Mouse (Mus musculus) ovary, postnatal 10 days (tissue): ENCODE measurements at regions not wholly inside any gene's neighbourhood (a gene's known extent, or its start where the extent isn't known, plus 50 kb on each side); places are given as distances from the start of the nearest gene placed in this dataset.

ENCODE experiments used
- DNase-seq: peaks from one replicate; pipeline ENCODE4 v3.0.0; 2022; ENCODE audit warnings: low spot score

DNA sequence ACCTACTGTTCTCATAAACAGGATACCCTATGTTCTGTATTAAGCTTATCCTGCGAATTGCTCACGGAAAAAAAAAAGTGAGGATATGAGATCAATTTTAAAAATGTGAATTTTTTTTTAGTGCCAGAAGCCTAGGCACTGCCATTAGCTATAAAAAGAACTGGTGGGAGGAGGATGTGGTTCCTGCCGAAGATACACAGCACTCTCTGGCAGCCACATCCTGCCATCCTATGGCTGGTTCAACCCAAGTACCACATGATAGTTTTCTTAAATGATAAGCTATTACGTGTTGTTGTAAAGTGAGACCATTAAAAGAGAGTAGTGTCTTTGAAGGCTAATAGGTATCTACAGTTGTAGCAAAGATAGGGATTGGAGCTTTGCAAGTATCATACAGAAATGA lies 58.2 kb upstream of the Ppp3ca start:
- DNase-seq = no peak

DNA sequence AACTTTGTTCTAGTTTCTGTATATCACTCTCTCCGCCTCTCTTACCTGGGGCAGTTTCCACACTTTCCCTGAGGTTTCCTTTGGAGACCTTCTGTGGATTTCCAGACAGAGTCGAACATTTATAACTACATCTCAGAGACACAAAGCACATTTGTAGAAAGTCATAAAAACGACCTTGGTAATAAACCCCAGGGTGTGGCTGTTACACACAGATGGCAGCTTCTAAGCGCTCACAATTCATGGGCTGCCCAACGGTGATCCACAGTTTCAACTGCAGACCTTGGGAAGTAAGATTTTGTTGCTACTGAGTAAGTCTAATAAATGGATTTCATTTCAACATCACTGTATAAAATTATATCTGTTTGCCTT lies 59.4 kb upstream of the Ppp3ca start:
- no peak for DNase-seq

DNA sequence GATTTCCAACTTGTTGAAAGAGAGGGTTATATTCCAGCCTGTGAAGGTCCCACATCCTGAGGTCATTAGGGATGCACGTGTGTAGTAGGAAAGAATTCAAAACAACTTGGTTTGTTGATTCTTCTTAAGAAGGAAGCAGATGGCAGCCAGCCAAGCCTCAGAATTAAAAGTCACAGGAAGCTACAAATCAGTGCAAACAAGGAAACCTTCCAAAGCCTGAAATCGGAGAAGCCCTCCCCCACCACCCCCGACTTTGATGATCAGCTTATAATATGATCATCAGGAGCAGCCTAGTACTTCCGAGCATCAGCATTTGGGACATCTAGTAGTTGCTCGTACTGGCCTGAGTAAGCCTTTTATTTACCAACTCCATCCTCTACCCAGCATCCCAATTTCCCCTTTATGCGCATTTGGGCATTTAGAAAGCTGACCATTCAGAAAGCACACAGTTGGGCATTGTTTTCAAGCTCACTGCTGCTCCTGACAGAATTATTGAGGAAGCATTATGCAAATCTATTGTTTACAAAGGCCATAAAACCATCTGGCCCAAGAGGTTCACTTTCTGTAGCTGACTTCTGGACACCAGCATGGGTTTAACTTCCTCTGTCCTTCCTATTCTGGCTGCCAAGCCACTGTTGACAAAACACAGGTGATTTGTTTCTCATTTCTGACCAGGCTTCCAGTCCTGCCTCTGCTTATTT lies 59.9 kb upstream of the Ppp3ca start:
- DNase-seq = peak; percentile 1

DNA sequence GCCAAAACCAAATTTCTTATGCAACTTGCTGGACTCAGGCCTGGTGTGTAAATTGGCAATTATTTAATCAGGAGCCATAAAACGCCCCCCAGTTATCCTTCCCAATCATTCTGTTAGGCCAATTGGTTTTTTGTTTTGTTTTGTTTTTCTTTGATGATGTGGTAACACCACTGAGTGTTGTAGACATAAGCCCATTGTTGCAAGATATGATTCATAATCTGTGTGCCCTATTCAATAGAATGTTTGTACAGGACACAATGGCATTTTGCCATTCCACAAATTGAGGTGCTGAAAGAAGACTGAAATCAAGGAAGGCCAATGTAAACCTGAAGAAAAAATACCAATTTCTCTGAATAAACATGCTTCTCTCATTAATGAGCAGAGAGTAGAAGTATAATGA lies 68.2 kb upstream of the Ppp3ca start:
- DNase-seq = no peak

DNA sequence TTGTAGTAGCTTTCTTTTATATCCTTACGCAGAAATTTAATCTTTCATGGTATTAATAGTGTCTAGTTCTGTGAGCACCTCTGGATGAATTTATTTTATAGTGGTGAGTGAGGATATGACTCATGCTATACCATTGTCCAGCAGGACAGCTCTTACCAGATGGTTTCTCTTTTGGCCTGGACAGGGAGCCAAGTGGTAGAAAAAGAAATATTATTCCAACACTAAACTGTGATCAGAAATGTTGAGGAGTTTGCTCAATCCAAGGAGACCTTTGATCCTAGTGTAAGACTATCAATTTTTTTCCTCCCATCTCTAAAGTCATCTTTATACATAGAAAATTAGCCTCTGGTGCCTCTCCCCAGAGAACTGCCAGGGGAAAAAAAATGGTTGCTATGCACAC lies 86.0 kb upstream of the Ppp3ca start:
- DNase-seq = no peak

DNA sequence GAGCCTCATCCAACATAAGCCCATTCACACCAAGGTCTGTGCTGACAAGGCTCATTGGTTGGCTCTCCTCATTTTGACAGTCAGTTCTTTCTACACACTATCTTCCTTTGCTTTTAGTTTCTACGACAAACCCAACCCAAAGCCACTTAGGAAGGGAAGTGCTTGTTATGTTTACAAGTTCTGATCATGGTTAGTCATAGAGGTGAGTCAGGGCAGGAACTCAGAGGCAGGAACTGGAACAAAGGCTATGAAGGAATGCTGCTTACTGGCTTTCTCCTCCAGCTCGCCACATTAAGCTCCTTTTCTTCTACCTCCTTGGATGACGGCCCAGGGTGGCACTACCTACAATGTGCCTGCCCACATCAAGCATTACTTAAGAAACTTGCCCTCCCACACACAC lies 91.9 kb upstream of the Ppp3ca start:
- DNase-seq = no peak

DNA sequence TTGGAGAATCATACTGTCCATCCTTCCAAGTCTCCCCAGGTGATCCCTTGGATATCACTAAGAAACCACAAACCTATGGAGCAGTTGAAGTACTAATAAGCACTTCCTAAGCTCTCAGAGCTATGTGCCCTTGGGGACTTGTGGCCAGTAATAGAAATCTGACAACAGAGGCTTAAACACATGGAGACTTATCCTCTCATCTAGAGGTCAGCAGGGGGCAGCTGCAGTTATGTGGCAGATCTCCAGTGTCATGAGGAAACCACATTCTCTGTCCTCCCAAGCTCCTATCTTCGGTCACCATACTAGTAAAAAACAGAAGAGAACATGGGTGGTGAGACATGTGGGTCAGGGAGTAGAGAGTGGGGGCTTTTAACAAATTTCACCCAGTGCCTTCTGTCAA lies 99.4 kb upstream of the Ppp3ca start:
- DNase-seq = no peak

DNA sequence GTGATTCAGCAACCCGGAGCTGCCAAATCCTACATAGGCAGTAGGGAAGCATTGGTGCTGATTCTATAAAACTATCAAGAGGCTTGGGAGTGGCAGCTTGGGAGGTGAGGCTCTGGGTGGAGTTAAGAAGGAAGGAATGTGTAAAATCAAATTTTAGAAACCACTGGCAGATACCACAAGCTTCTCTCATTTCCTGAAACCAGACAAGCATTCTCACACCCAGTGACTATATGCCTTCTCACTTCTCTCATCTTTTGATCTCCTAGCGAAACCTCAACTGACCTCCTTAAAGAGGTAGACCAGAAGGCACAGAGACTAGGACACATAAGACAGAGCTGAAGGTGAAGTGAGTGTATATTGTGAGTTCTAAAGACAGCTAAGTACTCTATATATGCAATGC lies 113.4 kb upstream of the Ppp3ca start:
- DNase-seq = no peak

DNA sequence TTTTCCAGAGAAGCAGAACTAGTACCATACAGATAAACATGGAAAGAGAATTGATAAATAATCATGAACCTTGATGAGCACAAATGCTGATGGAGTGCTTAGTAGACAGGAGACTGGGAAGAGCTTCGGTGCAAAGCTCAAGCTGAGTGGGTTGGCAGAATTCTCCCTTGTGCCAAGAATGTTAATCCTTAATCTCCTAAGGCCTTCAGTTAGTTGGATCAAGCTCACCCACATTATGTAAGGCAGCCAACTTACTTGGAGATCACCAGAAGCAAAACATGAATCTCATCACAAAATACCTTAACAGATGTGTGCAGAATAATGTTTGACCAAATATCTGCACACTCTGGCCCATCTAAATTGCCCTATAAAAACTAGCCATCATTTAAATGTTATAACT lies 120.5 kb upstream of the Ppp3ca start:
- DNase-seq = no peak

DNA sequence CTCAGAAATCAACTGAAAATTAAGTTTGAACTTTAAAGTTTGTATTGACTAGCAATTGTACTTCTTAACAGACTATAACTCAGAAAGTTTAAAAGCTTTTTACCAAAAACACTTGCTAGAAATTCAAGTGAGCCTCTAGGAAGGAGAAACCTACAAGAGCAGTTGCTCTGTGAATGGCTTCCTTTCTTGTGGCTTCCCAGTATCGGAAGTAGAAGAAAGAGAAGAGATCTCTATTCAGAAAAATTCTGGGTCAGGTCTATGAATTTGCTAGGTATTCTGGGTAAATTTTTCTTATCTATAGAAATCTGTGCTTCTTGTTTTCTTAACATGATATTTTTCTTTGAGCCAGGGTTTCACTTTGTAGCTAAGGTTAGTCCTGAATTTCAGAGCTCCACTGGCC lies 138.3 kb upstream of the Ppp3ca start:
- no peak for DNase-seq

DNA sequence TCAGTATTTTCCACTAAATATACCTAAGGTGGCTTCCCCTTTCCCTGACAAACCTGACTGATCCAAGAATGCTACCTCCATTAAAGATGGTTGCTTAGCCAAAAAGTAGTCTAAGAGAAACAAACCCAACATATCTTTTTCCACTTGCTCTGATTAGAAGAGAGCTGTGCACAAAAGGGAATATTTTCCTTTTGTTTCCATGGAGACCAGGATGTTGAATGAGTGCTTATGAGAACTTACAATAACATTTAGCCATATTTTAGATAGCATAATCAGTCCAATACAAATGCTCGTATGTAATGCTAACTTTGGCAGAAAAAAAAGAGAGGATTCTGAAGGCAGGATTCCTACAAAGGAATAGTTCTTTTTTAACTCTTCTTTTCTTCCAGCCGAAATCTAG lies 161.3 kb upstream of the Ppp3ca start:
- no peak for DNase-seq

DNA sequence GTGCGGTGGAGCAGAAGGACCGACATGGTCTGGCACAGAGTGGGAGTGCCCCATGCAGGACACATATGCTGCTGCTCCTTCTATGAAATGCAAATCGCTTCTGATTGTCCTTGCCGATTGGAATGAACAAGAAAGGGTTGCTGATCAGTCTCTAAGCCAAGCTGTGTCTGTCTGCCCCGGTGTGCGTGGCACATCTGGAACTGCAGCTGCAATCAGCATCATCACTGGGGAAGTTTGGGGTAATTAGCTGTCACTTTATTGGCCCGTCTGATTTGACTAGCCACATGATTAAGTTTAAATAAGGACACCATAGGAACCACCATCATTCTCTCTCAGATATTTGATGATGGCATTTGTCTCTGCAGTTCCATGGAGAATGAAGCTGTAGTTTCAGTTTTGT lies 162.9 kb upstream of the Ppp3ca start:
- no peak for DNase-seq

DNA sequence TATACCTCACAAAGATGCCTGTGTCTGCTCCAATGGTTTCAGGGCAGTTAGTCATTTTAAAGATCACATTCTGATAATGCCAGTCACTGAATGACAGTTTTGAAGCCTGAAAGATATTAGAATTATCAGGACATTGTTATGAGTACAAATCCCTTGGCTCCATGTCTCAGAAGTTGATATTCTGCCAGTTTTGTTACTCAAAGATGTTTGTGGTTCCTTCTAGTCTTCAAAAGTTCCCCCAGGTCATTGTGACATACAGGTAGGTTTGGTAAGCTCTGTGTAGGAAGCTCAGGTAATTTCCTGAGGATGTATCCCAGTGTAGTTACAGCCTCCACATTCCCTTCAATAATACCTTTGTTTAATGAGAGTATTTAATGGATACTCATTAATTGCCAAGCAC lies 169.0 kb upstream of the Bank1 start:
- no peak for DNase-seq

DNA sequence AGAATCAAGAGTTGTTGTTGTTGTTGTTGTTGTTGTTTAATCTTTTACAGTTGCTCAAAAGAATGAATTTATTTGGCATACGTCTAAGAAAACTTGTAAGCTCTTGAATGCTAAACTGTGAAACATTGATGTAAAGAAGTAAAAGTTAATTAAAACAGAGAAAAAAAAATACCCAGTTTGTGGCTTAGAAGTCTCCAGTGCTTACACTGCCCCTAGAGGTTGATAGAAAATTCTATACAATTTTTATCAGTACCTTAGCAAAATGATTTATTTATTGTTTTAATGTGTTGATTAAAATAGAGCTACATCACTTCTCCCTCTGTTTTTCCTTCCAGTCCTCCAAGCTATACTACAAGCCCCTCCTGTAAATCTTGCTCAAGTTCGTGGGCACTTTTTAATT lies 165.8 kb upstream of the Bank1 start:
- no peak for DNase-seq

DNA sequence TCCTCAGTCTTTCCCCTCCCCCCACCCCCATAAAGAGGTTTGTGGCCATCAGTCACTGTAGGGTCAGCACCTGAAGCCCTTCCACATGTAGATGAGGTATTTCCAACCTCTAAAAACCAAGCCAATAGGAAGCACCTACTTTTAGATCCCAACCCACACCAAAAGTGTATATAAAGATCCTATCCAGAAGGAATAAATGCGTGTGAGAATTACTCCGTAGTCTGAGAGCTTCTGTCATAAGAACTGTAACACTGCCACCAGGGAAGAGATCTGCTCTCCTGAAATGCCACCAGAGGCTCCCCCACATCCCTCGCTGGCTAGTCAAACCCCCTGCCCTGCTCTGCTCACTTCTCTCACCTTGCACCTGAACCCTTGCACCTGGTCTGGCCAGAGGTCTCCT lies 145.8 kb upstream of the Bank1 start:
- no peak for DNase-seq

DNA sequence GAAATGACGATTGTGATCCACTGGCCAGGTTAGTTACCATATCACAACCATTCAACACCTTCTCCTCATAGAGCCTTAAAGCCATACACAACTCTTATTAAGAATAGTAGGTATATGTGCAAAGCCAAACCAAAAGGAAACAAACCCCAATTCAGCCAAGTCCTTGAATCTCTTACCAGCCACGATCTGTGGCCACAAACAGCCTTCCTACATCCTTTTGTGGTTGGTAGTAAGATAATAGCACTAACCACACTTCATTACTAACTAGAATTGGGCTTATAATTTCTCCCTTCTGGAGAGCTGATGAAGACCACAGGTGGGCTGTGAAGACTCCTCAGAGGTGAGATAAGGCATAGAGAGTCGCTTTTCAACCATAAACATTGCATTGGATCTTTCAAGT lies 136.9 kb upstream of the Bank1 start:
- no peak for DNase-seq

DNA sequence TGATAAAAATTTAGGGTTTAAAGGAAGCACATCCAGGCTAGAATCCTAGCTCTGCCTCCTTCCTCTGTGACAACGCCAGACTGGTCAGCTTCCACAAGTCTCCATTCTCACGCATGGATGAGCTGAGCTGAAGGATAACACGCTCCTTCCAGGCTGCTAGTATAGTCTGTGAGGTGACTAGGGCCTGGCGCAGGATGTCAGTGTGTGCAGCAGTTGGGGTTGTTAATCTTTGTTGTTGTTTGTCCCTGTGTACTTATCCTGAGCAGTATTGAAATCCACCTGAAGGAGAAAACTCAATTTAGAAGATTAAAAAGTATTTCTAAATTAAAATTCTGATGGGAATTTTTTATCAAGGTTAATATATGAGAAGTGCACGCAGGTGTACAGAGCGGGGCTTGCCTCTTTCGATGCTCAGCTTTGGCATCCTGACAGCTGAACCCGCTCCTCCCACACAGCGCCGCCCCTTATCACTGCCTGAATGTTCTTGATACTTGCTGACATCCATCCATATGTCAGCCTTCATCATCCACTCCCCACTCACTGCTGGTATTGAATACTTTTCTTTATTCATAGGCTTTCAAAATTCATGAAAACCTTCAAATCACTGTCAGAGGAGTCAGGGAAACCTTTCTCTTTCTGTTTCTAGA lies 130.7 kb upstream of the Bank1 start:
- no peak for DNase-seq

DNA sequence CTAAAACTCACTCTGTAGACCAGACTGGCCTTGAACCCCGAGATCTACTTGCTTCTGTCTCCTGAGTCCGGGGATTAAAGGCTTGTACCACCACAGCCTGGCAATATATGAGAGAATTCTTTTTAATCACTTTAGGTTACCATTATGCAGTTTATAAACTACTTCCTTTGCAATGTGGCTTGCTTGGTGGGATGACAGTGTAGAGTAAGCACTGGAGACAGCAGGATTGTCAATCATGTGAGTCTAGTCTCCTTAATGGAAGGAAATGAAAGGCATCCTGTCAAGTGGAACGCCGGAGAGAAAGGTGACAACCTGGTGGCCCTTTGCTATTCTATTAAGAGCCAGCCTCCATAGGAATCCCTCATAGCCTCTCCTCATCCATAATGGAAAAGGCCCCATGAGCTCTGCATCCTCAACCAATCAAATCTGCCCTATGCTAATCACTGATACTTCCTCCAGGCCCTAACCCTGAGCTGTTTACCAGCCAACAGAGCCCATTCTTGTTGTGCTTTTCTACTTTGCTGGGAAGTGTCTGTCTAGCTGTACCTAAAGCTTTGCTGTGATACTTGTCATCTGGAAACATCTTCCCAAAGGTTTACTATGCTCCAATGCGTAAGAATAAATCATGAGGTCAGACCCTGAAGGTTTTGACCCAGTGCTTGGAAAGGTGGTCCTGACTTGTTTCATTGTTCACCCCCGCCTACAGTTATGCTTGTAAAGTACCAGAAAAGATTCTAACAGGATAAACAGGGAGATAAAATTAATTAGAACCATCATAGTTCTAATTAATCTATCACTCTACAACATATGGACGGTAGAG lies 130.0 kb upstream of the Bank1 start:
- DNase-seq = no peak

DNA sequence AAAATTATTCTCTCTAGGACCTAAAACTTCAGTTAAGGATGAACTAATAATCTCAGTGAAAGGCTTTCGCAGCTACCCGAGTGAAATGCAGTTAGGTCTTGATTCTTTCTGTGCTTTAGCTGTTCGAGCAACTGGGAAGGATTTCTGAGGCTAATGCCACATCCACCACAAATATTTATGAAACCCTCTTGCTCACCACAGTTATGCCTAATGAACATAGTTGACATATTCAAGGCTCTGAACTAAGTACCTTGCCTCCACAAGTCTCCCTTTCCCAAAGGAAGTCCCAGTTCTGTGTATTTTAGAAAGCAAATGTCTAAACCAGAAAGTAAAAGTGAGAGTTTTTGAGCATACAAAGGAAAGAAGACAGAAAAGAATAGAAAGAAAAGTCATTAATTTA lies 129.1 kb upstream of the Bank1 start:
- DNase-seq = no peak

DNA sequence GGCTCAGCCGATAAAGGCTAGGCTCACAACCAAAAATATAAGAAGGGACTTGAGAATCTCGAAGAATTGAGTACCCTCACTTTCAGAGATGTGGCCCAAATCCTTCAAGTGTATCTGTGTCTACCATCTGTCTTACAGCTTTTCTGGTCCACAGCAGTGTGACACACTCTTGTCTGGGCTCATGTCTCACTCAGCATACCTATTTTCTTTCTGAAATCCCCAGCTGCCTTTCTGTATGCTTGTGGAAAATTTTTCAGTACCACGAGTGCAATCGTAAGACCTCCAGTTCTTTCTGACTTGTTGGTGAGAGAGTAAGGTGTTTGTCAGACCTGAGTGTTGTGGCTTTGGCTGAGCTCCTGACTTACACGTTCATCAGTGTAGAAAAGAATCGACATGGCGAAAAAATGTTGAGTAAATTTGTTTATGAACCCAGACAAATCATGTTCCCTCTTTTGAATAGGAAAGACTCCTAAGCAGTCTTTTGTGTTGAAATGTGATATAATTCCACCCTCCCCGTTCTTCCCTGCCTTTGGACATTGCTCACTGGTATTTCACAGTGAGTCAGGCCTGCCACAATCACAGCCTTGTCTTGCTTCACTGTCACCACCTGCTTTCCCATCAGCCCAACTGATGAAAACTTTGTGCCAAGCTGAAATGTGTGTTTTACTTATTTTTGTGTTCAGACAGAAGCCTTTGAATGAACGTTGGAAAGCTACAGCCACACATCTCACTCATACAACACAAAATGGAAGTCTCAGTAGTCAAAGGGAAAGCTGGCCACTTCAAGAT lies 125.3 kb upstream of the Bank1 start:
- DNase-seq = no peak

DNA sequence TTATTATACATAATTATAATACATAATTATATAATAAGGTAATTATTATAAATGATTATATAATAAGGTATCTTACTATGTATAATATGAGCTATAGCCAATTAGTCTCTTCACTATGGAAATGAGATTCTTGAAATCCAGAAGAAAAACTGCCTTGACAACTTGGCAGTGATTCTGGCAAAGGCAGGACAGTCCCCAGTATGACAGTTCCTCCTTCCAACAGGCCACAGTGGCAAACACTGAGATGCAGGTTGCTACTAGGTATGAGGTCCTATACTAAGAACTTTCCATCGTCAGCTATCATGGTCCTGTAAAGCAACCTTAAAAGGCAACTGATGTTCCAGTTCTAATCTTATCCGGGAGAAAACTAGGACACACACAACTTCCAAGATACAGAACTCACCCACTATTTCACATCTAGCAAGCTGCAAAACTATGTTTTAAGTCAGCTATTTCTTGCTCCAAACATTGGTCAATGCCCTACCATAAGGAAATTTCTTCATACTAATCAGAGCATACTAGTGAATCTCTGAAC lies 124.6 kb upstream of the Bank1 start:
- DNase-seq = no peak

DNA sequence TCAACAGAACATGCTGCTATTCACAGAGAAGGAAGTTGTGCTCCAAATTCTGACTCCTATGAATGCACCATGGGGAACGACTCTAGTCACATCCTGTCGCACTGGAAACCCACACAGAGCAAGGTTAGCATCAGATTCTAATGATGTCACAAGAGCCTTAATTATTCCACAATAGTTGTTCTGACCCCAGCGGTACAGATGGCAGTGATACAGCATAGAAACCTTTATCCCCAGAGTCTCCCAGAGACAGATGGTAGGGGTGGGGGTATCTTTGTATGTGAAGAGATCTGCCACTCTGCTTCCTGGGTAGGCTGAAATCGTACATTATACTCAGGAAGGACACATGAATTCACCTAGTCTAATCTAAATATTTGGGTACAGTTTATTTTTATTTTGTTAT lies 123.5 kb upstream of the Bank1 start:
- DNase-seq = no peak
